Mouse (Mus musculus): ENCODE results near the gene Epb41l2. TPM values are rescaled to one million over a fixed set of nuclear protein-coding genes. Genes with fewer than 3 reads are reported as not detected.

Gene Epb41l2
- total RNA-seq, 2 experiments from 2014 or later: 95.8 to 111 TPM

DNA sequence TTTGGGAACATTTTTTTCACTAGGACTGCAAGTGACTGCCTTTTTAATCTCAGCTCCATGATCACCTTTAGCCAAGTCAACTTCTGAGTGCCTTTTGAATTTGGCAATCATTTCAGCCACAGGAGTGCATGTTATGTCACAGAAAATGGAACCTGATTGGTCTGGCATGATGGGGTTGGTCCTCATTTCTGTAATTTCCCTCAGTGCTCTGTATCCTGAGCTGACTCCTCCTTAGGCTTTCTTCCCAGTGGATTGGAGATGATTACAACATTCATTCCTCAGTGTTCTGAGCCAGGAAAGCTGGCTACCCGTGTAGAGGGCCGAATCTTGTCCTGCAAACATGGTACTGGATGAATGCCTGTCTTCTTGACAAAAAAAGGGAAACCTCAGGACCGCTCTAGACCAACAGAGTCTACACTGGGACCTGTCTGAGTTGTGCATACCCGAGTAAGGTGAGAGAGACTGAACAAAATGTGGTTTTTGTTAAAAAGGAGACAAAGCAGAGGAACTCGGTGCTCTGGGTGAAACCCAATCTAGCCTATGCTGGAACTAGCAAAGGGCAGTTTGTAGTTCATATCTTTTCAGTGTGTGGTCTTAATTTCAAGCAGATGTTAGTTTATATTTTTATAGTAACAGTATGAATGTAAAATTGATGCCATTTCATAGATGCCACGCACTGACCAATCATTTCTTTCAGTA is 77.3 kb downstream of the Epb41l2 start:
- DNase-seq: peak; percentile 35

DNA sequence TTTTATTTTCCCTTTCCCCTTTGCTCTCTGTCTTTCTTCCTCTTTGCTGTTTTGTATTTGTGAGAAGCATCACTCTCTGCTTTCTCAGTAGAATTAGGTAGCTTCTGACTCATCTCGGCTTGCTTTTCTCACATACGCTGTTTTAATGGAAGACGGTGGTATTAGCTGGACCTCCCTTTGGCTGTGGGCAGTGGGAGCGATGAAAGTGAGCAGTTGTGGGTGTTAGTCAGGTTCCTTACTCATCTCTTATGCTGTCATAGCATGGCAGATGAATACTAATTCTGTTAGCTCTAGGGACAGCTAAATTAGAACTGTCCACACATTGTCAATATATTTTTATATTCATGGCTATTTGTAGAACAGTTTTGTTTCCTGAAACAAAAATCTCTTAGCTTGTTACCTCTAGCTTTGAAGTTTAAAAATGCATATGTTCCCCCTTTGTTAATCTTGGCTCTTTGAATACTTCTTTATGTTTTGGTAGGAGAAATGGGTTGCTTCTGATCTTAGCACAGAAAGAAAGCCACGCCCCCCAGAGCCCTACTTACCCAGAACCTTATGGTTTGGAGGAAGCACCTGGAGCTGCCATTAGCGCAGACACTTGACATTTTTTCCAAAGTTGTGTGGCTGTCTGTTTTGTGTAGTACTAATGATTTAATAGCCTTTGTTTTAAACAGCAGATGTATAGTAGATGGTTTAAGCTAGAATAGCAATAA is 78.1 kb downstream of the Epb41l2 start:
- no peak for DNase-seq

DNA sequence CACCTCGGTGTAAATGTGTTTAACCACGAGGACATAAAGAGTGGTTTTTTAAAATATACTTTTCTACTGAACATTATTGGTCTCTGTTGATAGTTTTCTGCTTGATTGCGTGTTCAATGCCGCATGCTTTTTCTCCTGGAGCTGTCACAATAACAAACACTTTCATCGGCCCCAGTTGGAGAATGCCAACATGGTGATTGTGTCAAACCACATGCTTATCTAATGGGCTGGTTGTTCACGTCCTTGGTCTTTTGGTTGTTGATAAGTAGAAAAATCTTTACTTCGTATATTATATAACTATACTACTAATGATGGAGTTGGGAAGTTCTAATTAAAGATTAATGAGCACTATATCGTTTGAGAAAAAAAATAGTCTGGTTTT is 78.7 kb downstream of the Epb41l2 start:
- no peak for DNase-seq

DNA sequence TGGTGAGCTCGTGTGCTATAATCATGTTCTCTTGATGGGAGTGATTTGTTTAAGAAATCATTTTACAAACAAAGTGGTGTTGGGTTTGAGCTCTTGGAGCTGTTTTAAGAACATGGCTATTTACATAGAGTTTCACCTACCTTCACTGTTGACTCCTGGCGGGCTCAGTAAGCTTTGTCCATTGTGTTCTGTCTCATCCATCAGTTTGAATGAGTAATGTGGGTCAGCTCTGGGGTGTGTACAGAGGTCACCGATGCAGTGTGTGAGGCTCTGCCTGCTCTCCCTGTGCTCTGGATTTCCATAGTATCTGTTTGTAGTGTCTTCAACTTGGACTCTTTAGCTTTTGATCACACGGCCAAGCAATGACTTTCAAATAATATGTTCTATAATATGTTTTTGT is 79.6 kb downstream of the Epb41l2 start:
- DNase-seq: no peak

DNA sequence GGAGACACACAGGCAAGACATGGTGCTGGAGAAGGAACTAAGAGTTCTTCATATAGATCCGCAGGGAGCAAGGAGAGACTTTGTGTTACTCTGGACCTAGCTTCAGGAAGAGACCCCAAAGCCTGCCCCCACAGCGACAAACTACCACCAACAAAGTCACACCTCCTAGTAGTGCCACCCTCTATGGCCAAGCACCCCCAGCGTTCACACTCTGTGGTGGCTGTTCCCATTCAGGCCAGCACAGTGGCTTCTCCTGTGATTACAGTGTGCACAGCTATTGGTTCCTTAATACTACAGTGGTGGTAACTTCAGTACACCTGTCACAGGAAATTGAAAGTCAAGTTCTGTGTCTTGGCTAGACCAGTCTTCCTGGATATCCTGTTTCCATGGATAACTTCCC is 80.3 kb downstream of the Epb41l2 start:
- no peak for DNase-seq

DNA sequence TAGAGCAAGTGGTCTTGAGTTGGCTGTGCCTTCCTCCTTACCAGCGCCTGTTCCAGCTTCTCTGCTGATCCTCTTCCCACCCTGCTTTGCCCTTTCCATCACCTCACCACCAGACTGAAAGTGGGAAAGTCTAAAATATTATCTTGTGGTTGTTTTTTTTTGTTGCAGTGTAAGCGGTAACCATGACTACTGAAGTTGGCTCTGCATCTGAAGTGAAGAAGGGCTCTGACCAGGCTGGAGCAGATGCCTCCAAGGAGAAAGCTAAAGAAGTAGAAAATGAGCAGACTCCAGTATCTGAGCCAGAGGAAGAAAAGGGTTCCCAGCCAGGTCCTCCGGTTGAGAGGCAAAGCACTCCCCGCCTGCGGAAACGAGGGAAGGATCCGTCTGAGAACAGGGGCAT is 81.8 kb downstream of the Epb41l2 start:
- no peak for DNase-seq

DNA sequence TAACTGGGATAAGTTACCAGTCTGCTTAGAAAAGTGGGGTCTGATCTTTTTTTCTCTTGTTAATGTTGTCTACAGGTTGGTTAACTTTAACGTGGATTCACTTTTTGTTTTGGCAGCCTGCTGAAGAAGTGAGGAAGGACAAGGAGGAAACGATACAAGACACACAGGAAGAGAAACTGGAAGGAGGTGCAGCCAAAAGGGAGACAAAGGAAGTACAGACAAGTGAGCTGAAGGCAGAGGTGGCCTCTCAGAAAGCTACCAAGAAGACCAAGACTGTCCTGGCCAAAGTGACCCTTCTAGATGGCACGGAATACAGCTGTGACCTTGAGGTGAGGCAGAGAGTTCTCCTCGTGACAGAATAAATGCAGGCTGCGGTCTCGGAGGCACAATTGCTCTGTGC is 84.0 kb downstream of the Epb41l2 start:
- no peak for DNase-seq

DNA sequence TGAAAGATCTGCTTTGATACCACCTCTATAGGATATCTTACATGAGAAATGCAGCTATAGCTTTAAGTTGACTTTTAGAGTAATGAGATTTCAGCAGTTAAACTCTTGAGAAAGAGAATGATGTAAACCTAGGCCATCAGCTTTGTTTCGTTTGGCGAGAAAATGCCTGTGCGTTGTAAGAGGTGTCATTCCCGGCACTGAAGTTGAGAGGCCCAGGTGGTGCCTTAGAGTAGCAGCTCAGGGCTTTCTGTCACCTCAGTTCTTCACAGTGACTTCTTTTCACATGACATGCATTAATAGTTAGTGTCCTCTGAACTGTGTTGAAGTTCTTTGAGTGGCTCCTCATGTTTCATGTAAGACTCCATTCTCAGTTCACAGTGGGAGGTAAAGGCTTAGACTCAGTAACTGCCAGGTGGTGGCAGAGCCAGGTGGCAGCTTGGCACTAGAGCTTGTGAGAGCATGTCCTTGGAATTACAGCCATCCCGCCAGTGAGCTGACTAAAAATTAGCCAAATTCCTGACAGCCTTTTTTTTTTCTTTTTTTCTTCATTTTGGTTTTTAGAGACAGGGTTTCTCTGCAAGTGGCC is 84.7 kb downstream of the Epb41l2 start:
- no peak for DNase-seq

DNA sequence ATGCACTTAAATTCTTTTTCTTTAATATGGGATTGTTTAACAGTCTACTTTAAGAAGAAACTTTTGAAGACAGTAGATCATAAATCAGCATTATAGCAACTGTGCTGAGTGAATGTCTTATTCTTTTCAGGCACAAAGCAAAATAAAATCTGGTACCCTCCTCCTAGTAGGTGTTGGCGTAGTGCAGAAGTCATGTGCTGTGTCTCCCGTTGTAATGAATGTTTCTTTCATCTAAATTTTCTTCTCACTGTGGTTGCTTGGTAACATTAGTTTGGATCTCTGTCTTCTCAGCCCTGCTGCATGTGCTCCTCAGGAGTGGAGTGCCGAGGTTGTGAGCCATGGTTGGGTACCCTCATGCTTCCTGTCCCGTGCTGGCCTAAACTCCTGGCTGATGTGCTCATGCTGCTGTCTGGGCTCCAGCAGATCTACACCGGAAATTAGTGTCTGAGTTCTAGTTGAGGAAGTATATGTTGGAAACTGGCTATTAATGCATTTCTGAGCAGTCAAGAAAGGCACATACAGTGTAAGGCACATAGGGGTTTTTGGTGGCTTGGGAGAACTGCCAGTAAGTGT is 87.4 kb downstream of the Epb41l2 start:
- no peak for DNase-seq

DNA sequence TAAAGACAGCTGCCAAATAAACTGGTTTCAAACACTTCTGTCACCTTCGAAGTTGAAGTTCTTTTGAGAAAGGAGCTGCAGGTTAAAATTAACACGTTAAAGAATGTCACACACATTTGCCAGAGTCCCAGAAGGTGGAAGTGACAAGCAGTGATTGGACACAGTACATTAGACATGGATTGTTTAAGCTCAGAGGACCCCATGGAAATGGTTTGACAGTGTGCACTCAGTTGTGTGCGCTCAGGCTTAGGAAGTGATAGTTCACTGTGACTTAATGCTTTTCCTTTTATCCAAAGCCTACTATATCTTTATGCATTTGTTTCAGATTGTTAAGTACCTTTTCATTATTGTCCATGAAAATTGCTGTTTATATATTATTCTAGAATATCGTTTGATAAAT is 89.1 kb downstream of the Epb41l2 start:
- no peak for DNase-seq

DNA sequence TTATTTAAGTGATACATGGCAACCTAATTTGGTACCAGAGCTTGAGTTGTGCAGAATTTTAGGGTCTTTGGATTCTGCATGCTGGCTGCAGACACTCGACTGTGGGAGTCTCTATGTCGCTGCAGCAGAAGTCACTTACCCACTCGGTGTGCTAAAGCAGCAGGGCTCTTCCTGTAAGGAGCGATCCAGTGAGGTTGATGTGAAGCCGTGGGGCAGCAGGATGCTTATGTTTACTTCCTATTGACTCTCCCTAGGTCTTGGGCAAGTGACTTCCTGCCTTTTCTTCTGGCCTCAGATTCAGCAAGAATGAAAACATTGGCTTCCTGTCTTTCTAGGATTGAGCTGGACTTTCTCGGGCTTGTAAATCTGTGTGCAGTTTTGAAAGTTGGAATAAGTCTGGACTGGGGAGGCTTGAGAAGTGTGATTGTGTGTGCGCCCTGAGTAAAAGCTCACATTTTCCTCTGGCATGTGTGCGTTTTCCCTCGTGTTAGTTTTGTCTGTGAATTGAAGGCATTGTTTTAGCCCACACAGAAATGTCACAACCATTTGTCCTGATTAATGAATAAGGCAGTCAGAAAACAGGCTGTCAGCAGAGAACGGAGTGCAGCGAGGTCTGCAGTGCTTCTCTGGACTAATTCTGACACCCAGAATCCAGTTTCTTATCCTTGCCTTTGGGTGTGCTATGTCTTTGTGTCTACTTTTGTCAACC is 89.9 kb downstream of the Epb41l2 start:
- no peak for DNase-seq

DNA sequence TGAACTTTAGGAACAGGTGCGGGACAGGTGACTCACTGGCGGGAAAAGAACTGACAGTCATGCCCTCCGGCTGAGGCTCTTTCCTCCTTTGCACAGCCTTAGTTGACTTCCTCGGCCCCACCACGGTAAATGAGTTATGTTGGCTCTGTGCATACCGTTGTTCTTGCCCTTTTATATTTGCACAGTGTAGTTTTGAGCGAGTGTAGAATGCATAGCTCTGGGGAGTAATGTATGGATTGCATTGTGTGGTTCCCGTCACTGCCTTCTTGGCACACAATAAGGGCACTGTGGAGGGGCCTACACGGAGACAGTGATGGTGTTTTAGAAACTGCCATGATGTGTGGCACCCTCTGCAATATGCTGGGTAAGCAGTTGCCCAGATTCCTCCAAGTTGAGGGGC is 93.6 kb downstream of the Epb41l2 start:
- DNase-seq: no peak

DNA sequence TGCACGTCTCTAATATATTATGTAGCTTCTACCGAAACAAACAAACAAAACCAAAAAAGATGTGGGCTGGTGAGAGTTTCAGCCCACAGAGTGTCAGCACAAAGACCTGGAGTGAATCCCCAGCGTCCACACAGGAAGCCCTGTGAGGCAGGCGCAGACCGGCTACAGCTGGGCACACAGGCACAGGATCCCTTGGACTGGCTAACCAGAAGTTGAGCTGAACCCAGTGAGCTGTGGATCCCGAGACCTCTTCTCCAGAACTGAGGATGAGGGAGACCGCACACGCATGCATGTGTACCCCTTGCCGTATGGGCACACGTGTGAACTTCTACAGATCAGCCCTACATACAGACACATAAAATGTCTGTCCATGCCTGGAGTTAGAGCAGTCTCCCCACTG is 94.2 kb downstream of the Epb41l2 start:
- no peak for DNase-seq

DNA sequence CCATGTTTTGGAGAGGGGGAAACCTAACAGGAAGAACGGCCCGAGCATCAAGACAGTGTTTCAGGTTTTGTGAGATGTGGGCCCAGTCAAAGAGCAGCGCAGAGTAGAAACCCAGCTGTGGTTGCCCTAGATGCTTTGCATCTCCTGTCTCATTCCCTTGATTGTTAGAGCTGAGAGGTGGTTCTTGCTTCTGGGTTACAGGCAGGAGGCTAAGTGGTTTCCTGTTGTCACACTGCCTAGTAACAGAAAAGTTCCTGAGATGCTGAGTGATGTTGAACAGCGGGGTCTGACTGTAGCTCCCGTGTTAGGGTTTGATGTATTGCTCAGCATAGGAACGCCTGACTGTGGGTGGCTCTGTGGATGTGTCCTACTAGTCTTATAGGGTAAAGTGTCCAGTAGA is 97.5 kb downstream of the Epb41l2 start:
- no peak for DNase-seq

DNA sequence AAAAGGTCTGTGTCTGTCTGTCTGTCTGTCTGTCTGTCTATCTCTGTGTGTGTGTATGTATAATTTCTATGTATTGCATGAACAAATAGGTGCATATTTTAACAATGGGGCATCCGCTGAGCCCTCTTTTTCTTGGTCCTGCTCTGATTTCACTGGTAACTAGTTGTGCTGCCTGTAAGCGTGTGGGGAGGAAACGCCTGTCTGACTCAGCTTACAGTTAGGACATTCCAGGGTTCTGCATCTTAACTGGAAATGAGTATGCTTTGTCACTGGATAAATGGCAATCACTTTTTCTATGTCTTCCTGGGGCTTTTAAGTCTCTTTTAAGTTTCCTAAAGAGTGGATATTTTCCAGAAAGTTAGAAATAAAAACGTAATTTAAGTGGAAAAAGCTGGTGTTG is 98.4 kb downstream of the Epb41l2 start:
- DNase-seq: no peak

DNA sequence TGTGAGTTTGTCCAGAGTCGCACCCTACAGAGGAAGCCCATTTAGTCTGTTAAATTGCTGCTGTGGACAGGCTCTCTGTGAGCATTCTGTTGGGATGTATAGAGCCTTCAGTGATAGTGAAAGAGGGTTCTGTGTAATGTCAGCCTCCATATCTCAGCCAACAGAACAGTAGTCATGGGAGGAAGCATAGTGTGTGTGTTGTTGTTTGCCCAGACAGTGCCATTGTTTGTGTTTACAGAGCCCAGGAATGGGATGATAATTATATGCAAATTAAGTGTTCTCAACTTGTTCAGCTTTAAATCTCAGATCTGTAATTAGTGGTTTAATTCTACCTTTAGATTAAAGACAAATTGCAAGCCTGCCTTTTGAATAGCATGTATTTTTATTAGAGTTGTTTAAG is 102.2 kb downstream of the Epb41l2 start:
- DNase-seq: no peak

DNA sequence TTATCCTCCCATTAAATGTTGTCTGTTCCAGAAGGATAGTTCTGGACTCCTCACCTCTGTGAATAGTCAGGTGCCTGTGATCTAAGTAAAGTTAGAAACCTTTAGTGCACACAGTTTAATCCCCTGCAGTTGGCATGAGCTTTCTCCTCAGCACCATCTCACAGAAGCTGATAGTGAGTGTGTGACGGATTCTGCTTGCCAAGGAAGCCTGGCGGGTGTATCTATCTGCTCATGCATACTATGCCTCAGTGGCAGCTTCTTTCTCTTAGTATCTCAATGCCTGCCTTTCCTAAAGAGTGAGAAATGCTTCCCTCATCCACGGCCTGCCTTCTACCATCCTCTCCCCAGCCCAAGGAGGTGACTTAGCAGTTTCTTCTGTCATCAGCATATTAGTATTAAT is 103.1 kb downstream of the Epb41l2 start:
- no peak for DNase-seq

DNA sequence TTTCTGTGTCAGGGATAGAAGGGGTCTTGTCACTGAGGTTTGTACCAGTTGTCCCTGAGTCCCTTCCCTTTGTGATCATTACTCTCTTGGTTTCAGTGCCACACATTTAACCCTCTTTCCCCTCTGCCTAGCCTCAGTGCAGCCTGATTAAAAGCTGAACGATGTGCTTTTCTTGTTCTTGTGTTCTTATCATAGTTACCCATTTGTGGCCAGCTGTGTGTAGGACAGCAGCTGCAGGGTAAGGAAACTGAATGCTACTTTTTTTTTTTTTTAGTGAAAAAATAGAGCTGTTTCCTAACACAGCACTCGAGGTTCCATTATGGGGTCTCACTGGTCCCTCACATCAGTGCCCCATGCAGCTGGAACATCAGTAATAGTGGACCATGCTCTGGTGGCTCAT is 106.9 kb downstream of the Epb41l2 start:
- DNase-seq: no peak

DNA sequence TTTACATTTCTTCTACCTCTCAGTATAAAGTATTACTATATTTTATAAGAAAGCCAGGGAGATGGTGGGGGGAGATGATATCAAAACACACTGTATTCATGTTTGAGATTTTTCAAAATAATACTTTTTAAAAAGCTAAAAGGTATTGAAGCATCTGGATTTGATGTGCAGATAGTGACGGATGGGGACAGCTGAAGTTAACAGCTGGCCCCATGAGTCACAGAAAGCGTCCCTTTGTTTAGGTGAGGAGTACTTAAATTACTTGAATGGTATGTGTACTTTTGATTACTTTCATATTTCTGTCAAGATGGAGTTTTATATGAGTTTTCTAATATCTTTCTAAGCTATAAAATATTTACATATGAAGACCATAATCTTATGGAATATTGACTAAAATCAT is 112.3 kb downstream of the Epb41l2 start:
- DNase-seq: no peak

DNA sequence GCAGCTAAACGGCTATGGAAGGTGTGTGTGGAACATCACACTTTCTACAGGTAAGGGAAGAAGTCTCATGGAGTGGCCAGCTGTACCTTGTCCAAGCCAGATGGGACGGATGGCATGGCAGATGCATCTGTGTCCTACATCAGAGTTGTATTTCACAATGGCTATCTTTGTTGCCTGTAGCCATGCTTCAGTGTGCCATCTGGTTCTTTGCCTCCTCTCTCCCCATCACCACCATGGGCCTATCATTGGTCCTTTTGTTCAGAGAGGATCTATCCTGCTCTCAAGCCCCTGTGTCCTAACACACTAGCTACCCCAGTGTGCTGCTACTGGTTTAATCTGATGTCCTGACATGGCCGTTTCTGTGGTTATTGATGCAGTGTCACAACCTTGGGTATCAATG is 120.1 kb downstream of the Epb41l2 start:
- no peak for DNase-seq

DNA sequence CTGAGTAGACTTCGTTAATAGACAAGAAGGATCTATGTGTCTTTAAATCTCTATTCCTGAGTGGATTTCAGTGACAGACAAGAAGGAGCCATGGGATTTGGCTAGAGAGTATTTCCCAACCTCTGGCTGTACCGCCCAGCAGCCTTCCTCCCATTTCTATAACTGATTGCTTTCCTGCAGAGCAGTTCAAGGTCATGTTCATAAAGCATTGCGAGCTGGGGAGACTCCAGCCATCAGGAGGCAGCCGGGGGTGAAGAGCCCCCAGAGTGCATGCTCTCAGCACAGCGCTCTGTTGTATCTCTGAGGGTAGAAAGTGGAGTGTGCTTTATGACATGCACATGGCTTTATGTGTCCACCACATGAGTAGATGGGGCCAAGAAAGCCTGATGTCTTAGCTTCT is 123.2 kb downstream of the Epb41l2 start:
- DNase-seq: peak; percentile 41

DNA sequence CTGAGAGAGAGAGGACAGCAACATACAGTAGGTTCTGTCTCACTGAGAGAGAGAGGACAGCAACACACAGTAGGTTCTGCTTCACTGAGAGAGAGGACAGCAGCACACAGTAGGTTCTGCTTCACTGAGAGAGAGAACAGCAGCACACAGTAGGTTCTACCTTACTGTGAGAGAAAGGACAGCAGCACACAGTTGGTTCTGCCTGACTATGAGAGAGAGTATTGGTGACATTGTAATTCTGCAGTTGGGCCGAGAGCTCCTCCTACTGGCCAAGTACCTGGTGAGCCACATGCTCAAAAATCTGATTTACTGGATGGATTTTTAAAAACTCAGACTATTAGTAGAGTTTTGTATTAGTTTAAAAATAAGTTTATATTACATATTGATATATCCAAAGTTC is 128.9 kb downstream of the Epb41l2 start:
- DNase-seq: peak; percentile 81
